25 mouse cellular contexts compared by ENCODE assay signal in genomic region chr2:130743576-130743975, GRCm38 (mm10). TPM values are rescaled to one million over a fixed set of nuclear protein-coding genes. Genes with fewer than 3 reads are reported as not detected.
"Had no signal": no experiment of that assay in that cellular context is flagged by ENCODE, and none has a peak within 500 bp of the region (broad histone marks: within the 10 kb centered on the region; RNA-seq: fewer than 3 reads in every experiment).

No protein-coding gene starts in this region.

- H3K4me3 ChIP-seq: heart, adult 2 months; heart, embryonic 13.5 days; heart, embryonic 15.5 days; hindbrain, embryonic 13.5 days; hindbrain, embryonic 15.5 days; kidney, embryonic 15.5 days; limb, embryonic 13.5 days; limb, embryonic 15.5 days; liver, embryonic 12.5 days had no signal

- DNase-seq: gastrocnemius, postnatal 14 days; gastrocnemius, postnatal 36 days; heart, adult 11 months; heart, adult 2 months; heart, postnatal 14 days; heart, postnatal 36 days; kidney, adult 11 months; kidney, adult 2 months; kidney, adult 9 months; kidney, postnatal 36 days; left cerebral cortex, postnatal 4 days had no signal

- H3K27ac ChIP-seq: heart, adult 2 months; heart, embryonic 13.5 days; heart, embryonic 15.5 days; hindbrain, embryonic 13.5 days; hindbrain, embryonic 15.5 days; hindbrain, postnatal 0 days; kidney, embryonic 15.5 days; kidney, postnatal 0 days; limb, embryonic 13.5 days; limb, embryonic 15.5 days; liver, embryonic 12.5 days; liver, embryonic 14.5 days had no signal

RNA-seq across cellular contexts. Expression of gene Slc4a11, which starts 46.3 kb away (rescaled TPM):
- total RNA-seq: gastrocnemius, adult 18-20 months; hematopoietic stem cell, adult 5-6 weeks; liver, adult 2 months had no signal
